Mouse (Mus musculus): ENCODE data around the gene Chrna10. TPM values are rescaled to one million over a fixed set of nuclear protein-coding genes. Genes with fewer than 3 reads are reported as not detected.
A peak's percentile ranks its signal among the peaks of the same experiment; 100 is the strongest.

Gene Chrna10
- polyA plus RNA-seq, 1 experiment: not detected

GRCm38 (mm10) chr7:102102241-102102640 is 14.4 kb downstream of the Chrna10 start:
- H3K27ac ChIP-seq (replicated peaks; ENCODE audit: low read depth, low read length): no peak overlapping the region
- no peak overlapping the region for H3K4me3 ChIP-seq (ENCODE audit: insufficient read depth, low read depth, low read length)
- peaks cover 7% of the 10 kb centered on the region; the same call in 1 of the 2 replicates for H3K4me1 ChIP-seq (ENCODE audit: control insufficient read depth, insufficient read depth, insufficient read length, low read length)

- Histone ChIP-seq H3K4me1 (ENCODE audit: control insufficient read depth, insufficient read depth, insufficient read length, low read length) (peaks cover 7% of the 10 kb centered on the region; the same call in 1 of the 2 replicates), H3K4me3 (ENCODE audit: insufficient read depth, low read depth, low read length) (no peak within 1 kb of the TSS), H3K27ac (replicated peaks; ENCODE audit: low read depth, low read length) (no peak within 1 kb of the TSS; the same call in 1 of the 2 replicates)
These were observed 15.1 kb downstream of the Chrna10 start, which contains the start of gene Art1 for GRCm38 (mm10) chr7:102101487-102101886. Gene Art1, plus strand, starts transcription at chr7:102101743.

GRCm38 (mm10) chr7:102100868-102101267 is 15.8 kb downstream of the Chrna10 start:
- Histone ChIP-seq H3K4me1 (ENCODE audit: control insufficient read depth, insufficient read depth, insufficient read length, low read length) (peaks cover 7% of the 10 kb centered on the region; the same call in 1 of the 2 replicates), H3K27ac (replicated peaks; ENCODE audit: low read depth, low read length) (no peak overlapping the region; the same call in 1 of the 2 replicates), H3K4me3 (ENCODE audit: insufficient read depth, low read depth, low read length) (no peak overlapping the region)

- H3K4me1 ChIP-seq (ENCODE audit: control insufficient read depth, insufficient read depth, insufficient read length, low read length): peaks cover 7% of the 10 kb centered on the region; the same call in 1 of the 2 replicates
- H3K4me3 ChIP-seq (ENCODE audit: insufficient read depth, low read depth, low read length): peak overlapping the region; percentile 50
- H3K27ac ChIP-seq (replicated peaks; ENCODE audit: low read depth, low read length): no peak overlapping the region; the same call in 1 of the 2 replicates
These were observed 16.6 kb downstream of the Chrna10 start for GRCm38 (mm10) chr7:102099760-102100661.

GRCm38 (mm10) chr7:102087336-102087735 is 29.3 kb downstream of the Chrna10 start:
- H3K4me3 ChIP-seq (ENCODE audit: insufficient read depth, low read depth, low read length): no peak overlapping the region
- H3K4me1 ChIP-seq (ENCODE audit: control insufficient read depth, insufficient read depth, insufficient read length, low read length): no peaks in the 10 kb centered on the region
- no peak overlapping the region for H3K27ac ChIP-seq (replicated peaks; ENCODE audit: low read depth, low read length)

- Histone ChIP-seq H3K27ac (replicated peaks; ENCODE audit: low read depth, low read length) (no peak overlapping the region), H3K4me3 (ENCODE audit: insufficient read depth, low read depth, low read length) (no peak overlapping the region), H3K4me1 (ENCODE audit: control insufficient read depth, insufficient read depth, insufficient read length, low read length) (no peaks in the 10 kb centered on the region)
These were observed 32.5 kb downstream of the Chrna10 start for GRCm38 (mm10) chr7:102084041-102084696.

GRCm38 (mm10) chr7:102082816-102083215 is 33.8 kb downstream of the Chrna10 start, which contains the start of gene Trpc2:
Gene Trpc2, plus strand, starts transcription at chr7:102083116.
- H3K4me1 ChIP-seq (ENCODE audit: control insufficient read depth, insufficient read depth, insufficient read length, low read length): no peaks in the 10 kb centered on the region
- H3K4me3 ChIP-seq (ENCODE audit: insufficient read depth, low read depth, low read length): no peak within 1 kb of the TSS
- no peak within 1 kb of the TSS for H3K27ac ChIP-seq (replicated peaks; ENCODE audit: low read depth, low read length)

GRCm38 (mm10) chr7:102081784-102082183 is 34.8 kb downstream of the Chrna10 start:
- no peak overlapping the region for H3K27ac ChIP-seq (replicated peaks; ENCODE audit: low read depth, low read length)
- H3K4me3 ChIP-seq (ENCODE audit: insufficient read depth, low read depth, low read length): no peak overlapping the region
- H3K4me1 ChIP-seq (ENCODE audit: control insufficient read depth, insufficient read depth, insufficient read length, low read length): no peaks in the 10 kb centered on the region

GRCm38 (mm10) chr7:102080311-102080710 is 36.3 kb downstream of the Chrna10 start:
- H3K4me1 ChIP-seq (ENCODE audit: control insufficient read depth, insufficient read depth, insufficient read length, low read length): no peaks in the 10 kb centered on the region
- H3K4me3 ChIP-seq (ENCODE audit: insufficient read depth, low read depth, low read length): no peak overlapping the region
- no peak overlapping the region for H3K27ac ChIP-seq (replicated peaks; ENCODE audit: low read depth, low read length)

GRCm38 (mm10) chr7:102078517-102078916 is 38.1 kb downstream of the Chrna10 start:
- H3K27ac ChIP-seq (replicated peaks; ENCODE audit: low read depth, low read length): no peak overlapping the region
- no peaks in the 10 kb centered on the region for H3K4me1 ChIP-seq (ENCODE audit: control insufficient read depth, insufficient read depth, insufficient read length, low read length)

GRCm38 (mm10) chr7:102076714-102077296 is 39.8 kb downstream of the Chrna10 start:
- no peak overlapping the region for H3K4me3 ChIP-seq (ENCODE audit: insufficient read depth, low read depth, low read length)
- H3K27ac ChIP-seq (replicated peaks; ENCODE audit: low read depth, low read length): no peak overlapping the region
- H3K4me1 ChIP-seq (ENCODE audit: control insufficient read depth, insufficient read depth, insufficient read length, low read length): no peaks in the 10 kb centered on the region

More at GRCm38 (mm10) chr7:102078517-102078916, 38.1 kb downstream of the Chrna10 start:
- H3K4me3 ChIP-seq (ENCODE audit: insufficient read depth, low read depth, low read length): no peak overlapping the region

GRCm38 (mm10) chr7:102066363-102066762 is 50.3 kb downstream of the Chrna10 start:
- Histone ChIP-seq H3K4me3 (ENCODE audit: insufficient read depth, low read depth, low read length) (peak overlapping the region; percentile 32), H3K4me1 (ENCODE audit: control insufficient read depth, insufficient read depth, insufficient read length, low read length) (peaks cover 9% of the 10 kb centered on the region; the same call in 1 of the 2 replicates), H3K27ac (replicated peaks; ENCODE audit: low read depth, low read length) (no peak overlapping the region)

GRCm38 (mm10) chr7:102065046-102065891 is 51.4 kb downstream of the Chrna10 start, which contains the start of the genes Rnf121, Xndc1 and Xntrpc:
Gene Rnf121, minus strand, starts transcription at chr7:102065469.
Gene Xndc1, plus strand, starts transcription at chr7:102065511.
Gene Xntrpc, plus strand, starts transcription at chr7:102065713.
- peak within 1 kb of the TSS; percentile 83 for H3K4me3 ChIP-seq (ENCODE audit: insufficient read depth, low read depth, low read length)
- H3K4me1 ChIP-seq (ENCODE audit: control insufficient read depth, insufficient read depth, insufficient read length, low read length): peaks cover 9% of the 10 kb centered on the region; the same call in 1 of the 2 replicates

GRCm38 (mm10) chr7:102064655-102065045 is 52.0 kb downstream of the Chrna10 start:
- Histone ChIP-seq H3K4me1 (ENCODE audit: control insufficient read depth, insufficient read depth, insufficient read length, low read length) (peaks cover 9% of the 10 kb centered on the region; the same call in 1 of the 2 replicates), H3K4me3 (ENCODE audit: insufficient read depth, low read depth, low read length) (peak overlapping the region; percentile 83), H3K27ac (replicated peaks; ENCODE audit: low read depth, low read length) (peak overlapping the region; percentile 73)

More at GRCm38 (mm10) chr7:102065046-102065891, 51.4 kb downstream of the Chrna10 start, which contains the start of the genes Rnf121, Xndc1 and Xntrpc:
- peak within 1 kb of the TSS; percentile 89 for H3K27ac ChIP-seq (replicated peaks; ENCODE audit: low read depth, low read length)

Data from brown adipose tissue, adult 24 weeks (tissue).